Mouse (Mus musculus) monocyte, adult 59 days (primary cell): ENCODE measurements around the gene Cntd1. TPM values are rescaled to one million over a fixed set of nuclear protein-coding genes. Genes with fewer than 3 reads are reported as not detected.

Source experiments
- total RNA-seq, 2 experiments: library from RNA; stranded (reverse); gene quantifications; one replicate each; pipeline ENCODE4 v1.2.4; 2023

Cntd1 gene
- not detected for total RNA-seq

GRCm38 (mm10) chr11:101278223-101279192 is at the start of gene Cntd1, which contains the start of gene Coa3:
TSS of gene Cntd1 (plus strand) at chr11:101279012.
TSS of gene Coa3 (minus strand) at chr11:101279114.

DNA sequence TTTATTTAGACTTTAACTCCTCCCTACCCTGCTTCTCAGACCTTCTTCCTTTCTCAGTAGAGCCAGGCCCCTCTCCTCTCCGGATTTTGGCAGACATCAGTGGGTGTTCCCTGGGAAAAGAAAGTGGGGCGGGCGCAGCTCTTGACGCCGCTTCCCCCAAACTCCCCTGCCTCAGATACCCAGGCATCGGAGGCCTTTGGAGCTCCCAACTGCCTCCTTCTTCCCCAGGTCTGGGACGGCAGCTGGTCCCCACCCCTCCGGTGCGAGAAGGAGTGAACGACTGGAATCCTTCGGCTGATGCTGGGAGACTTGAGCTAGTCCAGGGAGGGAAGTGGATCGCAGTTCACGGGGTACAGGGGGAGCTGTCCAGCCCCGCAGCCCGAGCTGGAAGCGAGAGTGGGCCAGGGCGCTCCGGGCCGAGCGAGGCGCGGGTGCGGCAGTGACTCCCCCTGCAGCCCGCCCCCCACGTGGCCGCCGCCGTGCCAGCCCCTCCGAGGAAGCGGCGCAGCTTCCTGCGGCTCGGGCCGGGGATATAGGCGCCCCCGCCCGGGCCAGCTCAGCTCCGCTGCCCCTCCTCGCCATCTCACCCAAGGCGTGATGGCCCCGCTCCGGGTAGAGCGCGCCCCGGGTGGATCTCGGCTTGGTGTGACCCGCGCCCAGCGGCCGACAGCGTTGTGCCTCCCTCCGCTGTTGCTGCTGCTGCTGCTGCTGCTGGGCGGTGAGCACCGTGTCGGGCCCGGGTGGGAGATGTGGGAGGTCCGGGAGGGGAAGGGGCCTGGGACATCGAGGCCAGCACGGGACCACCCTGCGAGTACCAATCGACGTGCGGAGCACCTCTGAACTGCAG is 32.7 kb upstream of the Cntd1 start, which contains the start of gene Ramp2:
TSS of gene Ramp2 (plus strand) at position 174 of the 847 bp plus-strand sequence.

GRCm38 (mm10) chr11:101253613-101254389 is 25.0 kb upstream of the Cntd1 start, which contains the start of gene Vps25:
TSS of gene Vps25 (plus strand) at chr11:101253707.

GRCm38 (mm10) chr11:101259948-101260825 is 18.6 kb upstream of the Cntd1 start, which contains the start of gene Wnk4:
TSS of gene Wnk4 (plus strand) at chr11:101260567.

GRCm38 (mm10) chr11:101302004-101302798 is 23.4 kb downstream of the Cntd1 start, which contains the start of gene Becn1:
TSS of gene Becn1 (minus strand) at chr11:101302286.

DNA sequence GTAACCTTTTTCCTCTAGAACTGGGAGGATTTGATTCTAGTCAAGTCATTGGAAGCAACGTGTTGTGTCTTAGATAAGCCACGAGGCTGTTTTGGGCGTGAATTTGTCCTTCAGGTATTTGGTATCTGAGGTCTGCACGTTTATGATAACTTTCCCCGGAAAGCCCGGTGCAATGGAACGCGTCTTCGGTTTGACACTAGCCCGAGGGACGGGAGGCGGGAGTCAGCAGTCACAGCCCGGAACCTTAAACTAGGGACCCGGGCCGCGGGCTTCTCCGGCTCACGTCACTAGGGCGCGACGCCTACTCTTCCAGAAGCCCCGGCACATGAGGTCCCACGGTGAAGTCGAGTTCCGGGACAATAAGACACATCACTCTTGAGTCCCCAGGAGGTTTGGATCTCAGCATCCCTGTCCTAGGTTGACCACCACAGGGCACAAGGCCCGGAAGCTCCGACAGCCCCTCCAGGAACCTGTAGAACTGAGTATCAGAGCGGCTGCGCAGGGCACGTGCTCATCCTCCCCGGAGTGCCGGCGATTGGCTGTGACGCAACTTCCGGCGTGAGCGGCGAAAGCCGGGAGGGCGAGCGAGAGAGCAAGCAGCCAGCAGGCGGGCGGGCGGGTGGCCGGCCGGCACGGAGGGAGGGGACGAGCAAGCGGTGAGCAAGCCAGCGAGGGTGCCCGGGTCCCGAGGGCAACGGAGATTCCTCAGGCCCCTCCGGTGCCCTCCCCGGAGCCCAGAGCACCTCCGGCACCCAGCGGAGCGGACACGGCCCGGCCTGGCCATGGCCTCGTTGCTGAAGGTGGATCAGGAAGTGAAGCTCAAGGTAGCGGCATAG is 37.1 kb downstream of the Cntd1 start, which contains the start of gene Psme3:
TSS of gene Psme3 (plus strand) at position 549 of the 836 bp plus-strand sequence.

DNA sequence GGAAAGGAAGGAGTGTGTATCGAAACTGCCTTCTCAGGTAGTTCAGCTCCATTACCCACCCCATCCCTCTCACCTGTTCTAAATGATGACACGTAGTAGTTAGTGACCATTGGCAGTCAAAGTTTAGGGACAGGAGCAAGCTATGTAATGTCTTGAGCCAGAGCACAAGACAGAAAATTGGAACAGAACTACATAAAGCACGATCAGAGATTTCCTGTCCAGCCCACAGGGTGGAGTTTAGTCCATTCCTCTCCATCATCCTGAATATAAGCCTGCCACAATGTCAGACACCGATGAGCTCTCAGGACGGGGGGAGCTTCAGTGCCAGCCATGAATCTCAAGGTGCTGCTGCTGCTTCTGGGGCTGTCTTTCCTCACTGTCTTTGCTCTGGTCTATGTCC is 46.0 kb downstream of the Cntd1 start, which contains the start of gene Aoc2:
TSS of gene Aoc2 (plus strand) at position 301 of the 400 bp plus-strand sequence.

DNA sequence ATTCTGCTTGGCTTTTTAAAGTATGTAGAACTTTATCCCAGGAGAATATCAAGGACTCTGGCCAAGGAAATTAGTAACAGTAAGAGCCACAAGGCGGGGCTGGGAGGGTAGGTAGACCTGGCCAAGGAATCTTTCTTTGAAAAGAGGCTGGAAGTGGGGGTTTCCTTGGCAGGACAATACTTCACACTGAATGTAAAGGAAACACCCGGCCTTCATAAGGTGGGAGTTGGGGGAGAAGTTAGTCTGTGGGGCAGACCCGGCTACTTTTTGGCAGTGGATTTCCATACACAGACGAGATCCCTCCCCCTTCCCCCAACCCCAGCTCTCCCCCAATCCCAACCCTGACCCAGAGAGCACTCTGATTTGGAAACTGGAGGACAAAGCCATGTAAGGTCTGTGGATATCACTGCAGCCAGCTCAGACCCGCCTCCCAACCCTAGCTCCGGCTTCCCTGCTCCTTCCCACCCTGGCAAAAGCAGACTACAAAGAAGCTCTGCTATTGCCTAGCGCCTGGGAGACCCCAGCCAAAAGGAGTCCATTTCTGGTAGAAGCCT is 51.6 kb downstream of the Cntd1 start, which contains the start of gene Aoc3:
TSS of gene Aoc3 (plus strand) at position 235 of the 554 bp plus-strand sequence.

Other genes with a start within 250 kb of the Cntd1 start
- 10 to 100 TPM; 17.1 to 18.2 TPM for gene Naglu, start 209.0 kb upstream of the Cntd1 start, total RNA-seq
- under 1 TPM; 0.52 to 0.60 TPM for gene Hsd17b1, start 200.6 kb upstream of the Cntd1 start, total RNA-seq
- 10 to 100 TPM; 11.9 to 13.8 TPM for gene Coasy, start 196.4 kb upstream of the Cntd1 start, total RNA-seq
- 10 to 100 TPM; 32.7 to 34.7 TPM for gene Mlx, start 191.7 kb upstream of the Cntd1 start, total RNA-seq
- gene Psmc3ip, start 183.6 kb upstream of the Cntd1 start, total RNA-seq = under 1 TPM; 0.52 to 0.71 TPM
- gene Retreg3, start 159.1 kb upstream of the Cntd1 start, total RNA-seq = 10 to 100 TPM; 45.1 to 49.4 TPM
- 1 to 10 TPM; 7.3 to 9.3 TPM for gene Tubg1, start 159.1 kb upstream of the Cntd1 start, total RNA-seq
- under 1 TPM; 0.61 to 0.76 TPM for gene Tubg2, start 123.1 kb upstream of the Cntd1 start, total RNA-seq
- 1 to 10 TPM; 1.2 to 1.8 TPM for gene Cntnap1, start 108.5 kb upstream of the Cntd1 start, total RNA-seq
- 1 to 10 TPM; 8.2 to 9.4 TPM for gene Plekhh3, start 107.7 kb upstream of the Cntd1 start, total RNA-seq
- gene Ccr10, start 103.6 kb upstream of the Cntd1 start, total RNA-seq = 1 to 10 TPM in 1 of 2 experiments, not detected in 1; 1.0 TPM
- gene Ezh1, start 52.5 kb upstream of the Cntd1 start, total RNA-seq = 10 to 100 TPM; 55.4 to 58.7 TPM
- gene Ramp2, start 33.0 kb upstream of the Cntd1 start, total RNA-seq = not detected
- gene Vps25, start 25.3 kb upstream of the Cntd1 start, total RNA-seq = 10 to 100 TPM; 61.8 to 65.1 TPM
- under 1 TPM in 1 of 2 experiments, not detected in 1; 0.21 TPM for gene Wnk4, start 18.4 kb upstream of the Cntd1 start, total RNA-seq
- 10 to 100 TPM; 37.7 to 38.0 TPM for gene Coa3, start 102 bp downstream of the Cntd1 start, total RNA-seq
- 100 to 1,000 TPM; 158 to 172 TPM for gene Becn1, start 23.3 kb downstream of the Cntd1 start, total RNA-seq
- gene Psme3, start 37.2 kb downstream of the Cntd1 start, total RNA-seq = 10 to 100 TPM; 74.0 to 80.6 TPM
- 1 to 10 TPM; 3.5 to 4.1 TPM for gene Aoc2, start 46.1 kb downstream of the Cntd1 start, total RNA-seq
- gene Aoc3, start 51.6 kb downstream of the Cntd1 start, total RNA-seq = not detected
- gene G6pc, start 88.5 kb downstream of the Cntd1 start, total RNA-seq = not detected
- 10 to 100 TPM in 1 of 2 experiments, 1 to 10 TPM in 1; 9.5 to 13.1 TPM for gene Aarsd1, start 138.6 kb downstream of the Cntd1 start, total RNA-seq
- gene Gm27029, start 145.8 kb downstream of the Cntd1 start, total RNA-seq = under 1 TPM in 1 of 2 experiments, not detected in 1; 0.66 TPM
- gene Rundc1, start 146.1 kb downstream of the Cntd1 start, total RNA-seq = 10 to 100 TPM; 12.3 to 12.9 TPM
- under 1 TPM; 0.36 to 0.73 TPM for gene Ptges3l, start 146.3 kb downstream of the Cntd1 start, total RNA-seq
- 100 to 1,000 TPM in 1 of 2 experiments, 10 to 100 TPM in 1; 49.3 to 126 TPM for gene Rpl27, start 163.3 kb downstream of the Cntd1 start, total RNA-seq
- gene Ifi35, start 169.4 kb downstream of the Cntd1 start, total RNA-seq = 10 to 100 TPM; 53.4 to 61.1 TPM
- gene Rnd2, start 186.0 kb downstream of the Cntd1 start, total RNA-seq = 1 to 10 TPM in 1 of 2 experiments, under 1 TPM in 1; 0.94 to 1.6 TPM
- 10 to 100 TPM; 31.7 to 40.3 TPM for gene Vat1, start 187.2 kb downstream of the Cntd1 start, total RNA-seq